Mouse (Mus musculus): ENCODE data around the gene Arv1. TPM values are rescaled to one million over a fixed set of nuclear protein-coding genes. Genes with fewer than 3 reads are reported as not detected.

The Arv1 gene
- total and polyA plus RNA-seq, 3 experiments, result 11.9 to 24.1 TPM; not detected in 1

DNA sequence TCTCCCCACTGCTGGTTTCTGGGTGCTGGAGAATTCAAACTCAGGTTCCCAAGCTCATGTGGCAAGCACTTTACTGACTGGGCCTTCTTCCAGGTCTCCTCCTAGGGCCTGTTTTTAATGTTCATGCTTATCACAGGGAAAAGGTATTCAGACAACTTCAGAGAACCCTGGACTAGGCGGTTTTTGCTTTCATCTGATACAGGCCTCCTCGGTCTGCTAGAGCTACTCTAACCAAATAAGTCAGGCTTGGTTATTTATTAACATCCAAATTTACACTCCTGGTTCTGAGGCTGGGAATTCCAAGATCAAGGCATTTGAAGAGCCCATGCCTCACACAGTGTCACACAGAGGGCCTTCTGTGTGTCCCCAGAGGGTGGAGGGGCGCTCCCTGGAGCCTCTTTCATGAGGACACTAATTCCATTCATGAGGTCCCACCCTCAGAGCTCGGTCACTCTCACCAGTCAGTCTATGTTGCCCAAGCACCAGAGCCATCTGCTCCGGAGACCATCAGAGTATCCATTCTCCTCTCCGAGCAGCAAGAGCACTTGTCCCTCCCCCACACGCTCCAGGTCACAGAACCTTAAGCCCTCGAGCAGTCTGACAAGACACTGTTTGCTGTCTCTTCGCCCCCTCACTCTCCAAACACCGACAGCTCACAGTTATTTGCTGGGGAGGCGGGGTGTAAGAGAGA lies 32.3 kb downstream of the Arv1 start:
- Histone ChIP-seq H3K4me1 (ENCODE audit: control insufficient read depth in 1 of 2, insufficient read depth in 2 of 2, low read length in 2 of 2) (peaks cover 2 to 10% of the 10 kb centered on the region in 2 experiments), H3K9me3 (replicated peaks; ENCODE audit: insufficient read depth, low read length) (no peaks in the 10 kb centered on the region), H3K36me3 (ENCODE audit: control insufficient read depth in 1 of 2, insufficient read depth in 2 of 2, low read length in 2 of 2) (no peaks in the 10 kb centered on the region; a peak in 1 of 4 replicates), H3K27ac (ENCODE audit: control insufficient read depth, low read depth, low read length) (no peak overlapping the region), H3K9ac (ENCODE audit: control insufficient read depth, low read depth, low read length, poor library complexity, severe bottlenecking) (no peak overlapping the region), H3K27me3 (ENCODE audit: control insufficient read depth in 1 of 2, insufficient read depth in 2 of 2, low read length in 2 of 2) (no peaks in the 10 kb centered on the region), H3K79me2 (ENCODE audit: control insufficient read depth, insufficient read depth, low read length, poor library complexity) (peaks cover 2% of the 10 kb centered on the region; the same call in 1 of the 2 replicates), H3K4me3 (ENCODE audit: control insufficient read depth in 1 of 2, insufficient read depth in 1 of 2, low read depth in 2 of 2, low read length in 2 of 2) (no peak overlapping the region)
- TF ChIP-seq ZC3H11A (IDR thresholded peaks at IDR 0.05; ENCODE audit: low read depth, low read length) (no peak), ELF1 (IDR thresholded peaks at IDR 0.05; ENCODE audit: low read depth, low read length) (no peak), KAT2A (conservative IDR thresholded peaks at IDR 0.05; ENCODE audit: low read depth, low read length) (no peak), MYC (IDR thresholded peaks at IDR 0.05; ENCODE audit: low read depth, low read length) (no peak), CHD1 (IDR thresholded peaks at IDR 0.05; ENCODE audit: low read depth, low read length) (no peak), JUND (IDR thresholded peaks at IDR 0.05; ENCODE audit: low read depth, low read length) (no peak), NRF1 (IDR thresholded peaks at IDR 0.05; ENCODE audit: insufficient read depth, low read depth, low read length, poor library complexity, severe bottlenecking) (no peak), RCOR1 (IDR thresholded peaks at IDR 0.05; ENCODE audit: low read depth, low read length) (no peak), NELFE (IDR thresholded peaks at IDR 0.05; ENCODE audit: low read depth, low read length) (no peak), MAFK (IDR thresholded peaks at IDR 0.05; ENCODE audit: borderline replicate concordance, low read depth, low read length) (no peak), TAL1 (IDR thresholded peaks at IDR 0.05; ENCODE audit: low read length) (no peak), EP300 (IDR thresholded peaks at IDR 0.05; ENCODE audit: low read depth in 1 of 2, low read length in 2 of 2) (no peak), MXI1 (IDR thresholded peaks at IDR 0.05; ENCODE audit: low read depth, low read length) (no peak), BHLHE40 (IDR thresholded peaks at IDR 0.05; ENCODE audit: borderline replicate concordance, low read depth, low read length) (no peak)
- DNase-seq (ENCODE audit: low read depth, low spot score), result no peak

DNA sequence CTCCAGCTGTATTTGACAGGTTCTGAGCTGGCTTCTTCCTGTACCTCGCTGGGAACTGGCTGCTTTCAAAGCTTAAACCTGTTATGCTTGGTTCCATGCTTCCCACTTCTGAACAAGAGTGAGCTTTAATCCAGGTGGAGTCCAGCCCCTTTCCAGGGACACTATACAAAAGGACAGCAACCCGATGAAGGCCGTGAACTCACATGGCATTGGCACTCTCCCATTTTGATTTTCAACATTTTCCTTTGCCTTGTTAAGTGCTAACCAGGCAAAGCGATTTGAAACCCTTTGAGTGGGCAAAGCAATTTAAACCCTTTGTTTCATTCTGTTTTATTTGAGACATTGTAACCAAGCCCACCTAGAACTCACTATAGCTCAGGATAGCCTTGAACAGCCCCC lies 32.9 kb downstream of the Arv1 start:
- Histone ChIP-seq H3K9me3 (replicated peaks; ENCODE audit: insufficient read depth, low read length) (no peaks in the 10 kb centered on the region), H3K4me3 (ENCODE audit: control insufficient read depth in 1 of 2, insufficient read depth in 1 of 2, low read depth in 2 of 2, low read length in 2 of 2) (no peak overlapping the region), H3K36me3 (ENCODE audit: control insufficient read depth in 1 of 2, insufficient read depth in 2 of 2, low read length in 2 of 2) (no peaks in the 10 kb centered on the region; a peak in 1 of 4 replicates), H3K9ac (ENCODE audit: control insufficient read depth, low read depth, low read length, poor library complexity, severe bottlenecking) (no peak overlapping the region), H3K4me1 (ENCODE audit: control insufficient read depth in 1 of 2, insufficient read depth in 2 of 2, low read length in 2 of 2) (peaks cover 2 to 10% of the 10 kb centered on the region in 2 experiments), H3K27ac (ENCODE audit: control insufficient read depth, low read depth, low read length) (no peak overlapping the region), H3K27me3 (ENCODE audit: control insufficient read depth in 1 of 2, insufficient read depth in 2 of 2, low read length in 2 of 2) (no peaks in the 10 kb centered on the region), H3K79me2 (ENCODE audit: control insufficient read depth, insufficient read depth, low read length, poor library complexity) (peaks cover 2% of the 10 kb centered on the region; the same call in 1 of the 2 replicates)
- no peak for DNase-seq (ENCODE audit: low read depth, low spot score)
- no peak for TF ChIP-seq KAT2A (conservative IDR thresholded peaks at IDR 0.05; ENCODE audit: low read depth, low read length)
- TF ChIP-seq TAL1 (IDR thresholded peaks at IDR 0.05; ENCODE audit: low read length), result no peak
- TF ChIP-seq CTCF (IDR thresholded peaks at IDR 0.05 in 2 of 3, conservative IDR thresholded peaks at IDR 0.05 in 1 of 3; ENCODE audit: control insufficient read depth in 1 of 3, insufficient read depth in 1 of 3, low read depth in 2 of 3, low read length in 3 of 3, poor library complexity in 1 of 3, severe bottlenecking in 1 of 3), result no peak
- no peak for TF ChIP-seq ZMIZ1 (IDR thresholded peaks at IDR 0.05; ENCODE audit: low read depth, low read length)
- TF ChIP-seq USF1 (IDR thresholded peaks at IDR 0.05; ENCODE audit: low read depth, low read length), result no peak

Data from MEL (cell line).